Mouse (Mus musculus) urinary bladder, postnatal 0 days (tissue): ENCODE measurements around the gene Clec4a3. TPM values are rescaled to one million over a fixed set of nuclear protein-coding genes. Genes with fewer than 3 reads are reported as not detected.

ENCODE experiments used
- polyA plus RNA-seq: library from polyadenylated mRNA; unstranded; fragments of >200 nt; fragmentation: Nextera tagmentation; extraction: Ambion mirVana; gene quantifications from 2 replicates; pipeline ENCODE4 v1.2.1, GENCODE M21; 2015

The Clec4a3 gene
- polyA plus RNA-seq = 4.7 TPM in 2 replicates

DNA sequence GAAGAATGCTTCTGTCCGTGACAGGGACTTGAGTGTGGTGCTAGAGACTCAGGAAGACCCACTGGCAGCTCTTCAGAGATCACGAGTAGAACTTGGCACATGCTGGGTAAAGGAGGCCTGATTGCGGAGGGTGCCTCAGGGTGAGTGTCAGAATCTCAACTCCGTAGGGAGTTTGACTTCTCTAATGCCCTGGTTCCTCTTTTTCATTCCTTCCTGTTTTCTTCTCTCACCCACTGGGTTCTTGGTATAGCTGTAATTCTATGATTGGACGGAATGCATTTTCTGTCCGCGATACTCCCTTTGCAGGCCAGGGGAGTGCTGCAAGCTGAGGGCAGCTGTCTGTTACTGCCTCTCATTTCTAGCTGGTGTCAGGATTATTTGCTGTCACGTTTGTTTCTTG, at the start of gene Clec4a3:
Gene Clec4a3, plus strand, starts transcription at position 115 of the 400 bp plus-strand sequence.

GRCm38 (mm10) chr6:122921451-122921850, 30.9 kb upstream of the Clec4a3 start, which contains the start of gene Clec4a1:
Gene Clec4a1, plus strand, starts transcription at chr6:122921848.

DNA sequence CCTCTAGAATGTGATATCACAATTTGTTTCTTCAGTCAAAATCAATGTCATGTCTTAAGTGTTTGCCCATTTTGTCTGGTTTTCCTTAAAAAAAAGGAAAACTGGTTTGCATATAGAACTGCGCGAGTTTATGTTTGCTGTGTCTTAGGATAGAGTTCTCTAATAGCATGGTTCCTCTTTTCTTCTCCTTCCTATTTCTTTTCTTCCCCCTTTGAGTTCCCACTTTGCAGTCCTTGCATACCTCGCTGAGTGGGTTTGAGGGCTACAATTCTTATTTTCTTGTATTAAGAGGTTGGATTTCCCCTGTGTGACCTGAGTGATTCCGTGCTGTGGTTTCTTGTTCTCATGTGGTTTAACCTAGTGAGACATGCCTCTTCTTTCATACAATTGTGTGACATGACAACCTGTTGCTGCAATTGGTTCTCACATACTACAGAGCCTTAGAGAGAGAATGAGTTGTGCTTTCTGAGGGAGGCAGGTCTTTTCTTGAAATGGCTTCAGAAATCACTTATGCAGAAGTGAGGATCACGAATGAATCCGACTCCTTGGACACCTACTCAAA, 37.6 kb downstream of the Clec4a3 start, which contains the start of gene Clec4a4:
Gene Clec4a4, plus strand, starts transcription at position 492 of the 562 bp plus-strand sequence.

Other genes with a start within 250 kb of the Clec4a3 start
- gene Nanog, start 245.0 kb upstream of the Clec4a3 start, polyA plus RNA-seq = 0.24 and 0.58 TPM in 2 replicates
- gene Slc2a3, start 150.9 kb upstream of the Clec4a3 start, polyA plus RNA-seq = 4.4 and 5.1 TPM in 2 replicates
- 5.3 TPM in 2 replicates for gene Foxj2, start 132.6 kb upstream of the Clec4a3 start, polyA plus RNA-seq
- 5.4 and 16.3 TPM in 2 replicates for gene C3ar1, start 96.4 kb upstream of the Clec4a3 start, polyA plus RNA-seq
- gene Necap1, start 78.0 kb upstream of the Clec4a3 start, polyA plus RNA-seq = 31.6 and 39.2 TPM in 2 replicates
- 5.9 TPM in 2 replicates for gene Clec4a1, start 30.7 kb upstream of the Clec4a3 start, polyA plus RNA-seq
- not detected in 2 replicates for gene Clec4a4, start 37.9 kb downstream of the Clec4a3 start, polyA plus RNA-seq
- gene Clec4b1, start 97.4 kb downstream of the Clec4a3 start, polyA plus RNA-seq = not detected in 2 replicates
- gene Clec4a2, start 153.9 kb downstream of the Clec4a3 start, polyA plus RNA-seq = 7.9 and 11.4 TPM in 2 replicates
- gene Clec4b2, start 220.4 kb downstream of the Clec4a3 start, polyA plus RNA-seq = not detected in 2 replicates